Mouse (Mus musculus) inflammation-experienced regulatory T-cells, adult 6 months (primary cell): ENCODE measurements around the gene Kctd11. TPM values are rescaled to one million over a fixed set of nuclear protein-coding genes. Genes with fewer than 3 reads are reported as not detected.
"Not testable (repeated sequence)": the region's sequence is repeated elsewhere in the genome, so short reads cannot be mapped to it uniquely, and the experiment has no call there.

ENCODE experiments used
- ATAC-seq: one replicate; pipeline ENCODE4 v1.8.0; 2017
- polyA plus RNA-seq, 3 experiments: library from polyadenylated mRNA; unstranded; fragments of 100-300 nt; shearing (Covaris generic); gene quantifications; one replicate each; pipeline ENCODE4 v1.2.1; 2017

Gene Kctd11
- polyA plus RNA-seq, 3 experiments from 2014 or later, result 0.58 to 1.5 (median 0.59) TPM

GRCm38 (mm10) chr11:69881787-69882670, 823 bp upstream of the Kctd11 start:
- no peak for ATAC-seq

- peak; percentile 33 for ATAC-seq
These were observed 727 bp downstream of the Kctd11 start for GRCm38 (mm10) chr11:69880506-69880852.

DNA sequence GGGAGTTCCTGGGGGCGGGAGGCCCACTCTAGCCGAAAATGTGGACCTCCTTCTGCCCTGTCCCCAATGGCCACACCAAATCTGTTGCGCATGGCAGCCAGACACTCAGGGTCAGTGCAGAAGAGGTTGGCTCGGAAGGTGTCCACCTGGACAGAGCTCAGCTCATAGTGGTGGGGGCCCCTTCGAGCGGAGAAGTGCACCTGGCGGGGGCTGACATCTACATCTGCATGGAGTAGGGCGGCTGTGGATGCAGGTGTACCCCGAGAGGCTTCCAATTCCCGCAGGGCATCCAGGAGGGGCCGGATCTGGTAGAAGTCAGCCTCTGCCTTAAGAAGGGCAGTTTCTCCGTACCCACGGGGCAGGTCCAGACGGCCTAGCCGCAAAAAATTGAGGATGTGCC, 1.5 kb downstream of the Kctd11 start:
- no peak for ATAC-seq

DNA sequence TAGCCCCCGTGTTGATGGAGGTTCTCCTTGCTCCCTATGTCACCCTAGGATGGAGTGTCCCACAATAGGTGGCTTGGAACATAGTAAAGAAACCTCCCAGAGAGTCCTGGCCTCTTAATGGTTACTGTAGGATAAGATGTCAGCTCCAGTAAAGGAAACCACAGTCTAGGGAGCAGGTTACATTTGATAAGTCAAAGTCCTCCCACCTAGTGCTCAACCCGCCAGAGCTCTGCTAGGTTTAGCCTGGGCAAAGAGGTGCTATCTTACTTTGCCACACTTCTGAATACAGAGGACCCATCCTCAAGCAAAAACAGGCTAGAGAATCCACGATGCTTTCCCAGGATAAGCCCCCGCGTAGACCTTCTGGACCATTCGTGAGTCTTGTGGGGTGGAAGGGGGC, 2.3 kb downstream of the Kctd11 start:
- ATAC-seq, result no peak

DNA sequence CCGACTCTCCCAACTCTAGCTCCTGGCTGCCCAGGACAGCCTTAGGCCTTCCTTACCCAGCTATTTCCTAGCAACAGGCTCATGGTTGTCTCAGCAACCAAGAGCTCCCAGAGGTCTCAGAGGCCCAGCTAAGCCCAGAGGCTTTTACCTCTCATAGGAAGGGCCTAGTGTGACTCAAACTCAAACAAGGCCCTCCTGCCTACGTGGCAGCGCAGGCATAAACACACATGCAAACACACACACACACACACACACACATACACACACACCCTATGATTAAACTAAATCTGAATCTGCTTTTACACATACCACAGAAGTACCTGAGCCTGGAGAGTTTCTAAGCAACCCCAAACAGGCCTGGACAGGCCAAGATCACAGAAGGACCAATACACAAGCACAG, 2.8 kb downstream of the Kctd11 start:
- no peak for ATAC-seq

DNA sequence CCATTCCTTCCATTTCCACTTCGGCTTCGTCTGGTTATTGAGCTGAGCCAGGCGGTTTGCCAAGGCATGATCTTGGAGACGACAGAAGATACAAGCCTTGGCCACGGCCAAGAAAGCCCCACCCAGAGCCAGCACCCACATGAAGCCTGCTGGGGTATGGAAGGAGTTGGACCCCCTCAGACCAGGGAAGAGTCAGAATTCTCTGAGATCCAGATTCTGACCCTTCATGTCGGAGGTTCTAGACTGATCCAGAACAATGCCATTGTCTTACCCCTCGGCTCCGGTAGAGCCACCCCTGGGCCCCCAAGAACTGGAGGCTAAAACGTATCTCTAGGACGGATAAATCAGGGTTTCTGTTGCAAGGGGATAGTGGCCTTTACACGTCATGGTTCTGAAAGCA, 3.3 kb downstream of the Kctd11 start, which contains the start of gene Tmem95:
TSS of gene Tmem95 (minus strand) at position 141 of the 400 bp plus-strand sequence.
- no peak for ATAC-seq

GRCm38 (mm10) chr11:69876867-69877266, 4.3 kb downstream of the Kctd11 start:
- ATAC-seq, result peak; percentile 60

DNA sequence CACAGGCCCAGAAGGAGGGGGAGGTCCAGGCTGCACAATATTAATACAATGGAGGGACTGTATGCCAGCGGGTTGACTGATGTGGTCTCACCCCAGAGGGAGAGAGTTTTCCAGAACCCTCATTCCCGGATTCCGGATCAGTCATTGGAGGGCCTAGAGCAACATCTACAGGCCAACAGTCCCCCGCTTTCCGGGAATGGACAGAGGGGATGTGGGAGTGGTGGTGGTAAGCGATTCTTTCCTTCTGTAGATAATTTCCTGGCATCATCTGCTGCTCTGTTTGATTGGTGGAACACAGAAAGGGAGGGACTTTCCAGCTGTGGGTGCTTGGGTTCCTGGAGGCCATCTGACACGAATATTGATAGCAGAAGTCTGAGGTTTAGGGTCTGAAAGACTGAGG, 5.0 kb downstream of the Kctd11 start:
- peak; percentile 42 for ATAC-seq

GRCm38 (mm10) chr11:69872451-69872850, 8.8 kb downstream of the Kctd11 start:
- no peak for ATAC-seq

DNA sequence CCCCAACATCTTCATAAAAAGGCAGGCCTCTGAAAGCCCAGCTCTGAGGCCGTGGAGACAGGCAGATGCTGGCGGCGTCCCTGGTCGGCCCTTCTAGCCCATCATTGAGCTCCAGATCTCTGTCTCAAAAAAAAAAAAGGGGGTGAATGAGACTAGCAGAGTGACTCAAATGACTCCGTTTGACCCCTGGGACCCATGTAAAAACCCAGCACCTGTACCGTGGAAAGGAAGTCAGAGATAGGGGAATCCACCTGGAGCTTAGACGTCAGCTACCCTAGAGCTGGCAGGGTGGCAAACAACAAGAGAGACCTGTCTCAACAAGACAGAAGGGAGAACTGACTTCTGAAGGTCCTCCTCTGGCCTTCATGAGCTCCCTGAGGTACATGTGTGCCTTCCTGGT, 9.4 kb downstream of the Kctd11 start:
- no peak for ATAC-seq

DNA sequence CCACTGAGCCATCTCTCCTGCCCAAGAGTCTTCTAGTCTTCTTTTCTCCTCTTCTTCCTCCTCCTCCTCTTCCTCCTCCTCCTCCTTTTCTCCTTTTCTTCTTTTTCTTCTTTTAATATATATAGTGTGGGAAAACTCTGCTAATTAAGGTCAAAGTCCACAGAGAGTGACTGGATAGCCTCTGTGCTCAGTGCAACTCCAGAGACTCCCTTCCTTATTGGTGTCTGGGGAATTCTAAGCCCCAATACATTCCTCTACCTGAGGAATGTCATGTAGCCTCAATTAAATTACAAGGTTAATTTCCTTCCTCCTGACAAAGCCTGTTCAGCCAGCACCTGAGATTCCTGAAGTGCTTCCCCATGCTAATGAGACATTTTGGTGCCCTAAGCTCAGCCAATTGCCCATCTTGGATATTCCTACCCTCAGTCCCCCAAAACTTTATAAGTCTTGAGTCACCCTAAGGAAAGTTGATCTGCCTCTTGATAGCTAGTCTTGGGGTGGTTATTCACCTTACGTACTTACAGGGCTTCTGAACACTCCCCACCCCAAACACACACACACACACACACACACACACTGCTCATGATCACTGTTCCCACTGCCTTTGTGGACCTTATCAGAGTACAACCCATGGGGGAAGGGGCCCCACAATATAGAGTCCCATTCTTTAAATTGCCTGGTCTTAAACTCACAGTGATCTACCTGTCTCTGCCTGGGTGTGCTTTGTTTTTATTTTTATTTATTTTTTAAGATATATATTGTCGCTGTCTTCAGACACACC, 10.7 kb downstream of the Kctd11 start:
- ATAC-seq, result no peak

GRCm38 (mm10) chr11:69867335-69867734, 13.9 kb downstream of the Kctd11 start:
- ATAC-seq, result no peak

DNA sequence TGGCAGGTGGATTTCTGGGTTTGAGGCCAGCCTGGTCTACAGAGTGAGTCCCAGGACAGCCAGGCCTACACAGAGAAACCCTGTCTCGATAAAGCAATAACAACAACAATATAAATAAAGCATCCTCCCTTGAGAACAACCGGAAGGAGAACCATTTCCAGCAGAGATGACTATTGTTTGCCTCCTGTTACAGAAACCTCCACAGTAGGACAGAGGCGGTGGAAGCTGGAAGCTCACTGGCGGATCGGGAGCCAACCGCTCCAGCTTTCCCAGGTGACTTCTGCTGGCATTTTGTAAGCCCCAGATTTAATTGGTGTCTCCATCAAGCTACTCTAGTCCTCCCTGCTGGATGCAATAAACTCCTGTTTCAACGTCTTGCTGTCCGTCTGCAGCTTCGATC, 15.6 kb downstream of the Kctd11 start:
- ATAC-seq, result no peak

GRCm38 (mm10) chr11:69864138-69864860, 16.9 kb downstream of the Kctd11 start:
- ATAC-seq, result no peak

DNA sequence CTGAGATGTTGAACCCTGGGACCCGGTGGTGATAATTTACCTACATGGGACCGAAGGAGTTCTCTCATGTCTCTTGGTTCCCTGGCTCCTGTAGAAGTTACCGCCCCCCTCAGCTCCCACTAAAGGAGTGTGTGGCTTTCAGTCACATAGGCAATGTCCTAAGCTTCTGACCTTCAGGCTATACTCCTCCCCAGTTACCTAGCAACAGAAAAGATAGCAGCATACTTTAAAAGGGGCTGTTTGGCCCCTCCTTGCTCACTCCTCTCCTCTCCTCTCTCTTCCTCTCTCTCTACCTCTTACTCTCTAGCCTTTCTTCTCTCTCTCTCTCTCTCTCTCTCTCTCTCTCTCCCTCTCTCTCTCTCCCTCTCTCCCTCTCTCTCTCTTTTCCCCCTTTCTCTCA, 17.5 kb downstream of the Kctd11 start:
- ATAC-seq, result not testable (repeated sequence)

DNA sequence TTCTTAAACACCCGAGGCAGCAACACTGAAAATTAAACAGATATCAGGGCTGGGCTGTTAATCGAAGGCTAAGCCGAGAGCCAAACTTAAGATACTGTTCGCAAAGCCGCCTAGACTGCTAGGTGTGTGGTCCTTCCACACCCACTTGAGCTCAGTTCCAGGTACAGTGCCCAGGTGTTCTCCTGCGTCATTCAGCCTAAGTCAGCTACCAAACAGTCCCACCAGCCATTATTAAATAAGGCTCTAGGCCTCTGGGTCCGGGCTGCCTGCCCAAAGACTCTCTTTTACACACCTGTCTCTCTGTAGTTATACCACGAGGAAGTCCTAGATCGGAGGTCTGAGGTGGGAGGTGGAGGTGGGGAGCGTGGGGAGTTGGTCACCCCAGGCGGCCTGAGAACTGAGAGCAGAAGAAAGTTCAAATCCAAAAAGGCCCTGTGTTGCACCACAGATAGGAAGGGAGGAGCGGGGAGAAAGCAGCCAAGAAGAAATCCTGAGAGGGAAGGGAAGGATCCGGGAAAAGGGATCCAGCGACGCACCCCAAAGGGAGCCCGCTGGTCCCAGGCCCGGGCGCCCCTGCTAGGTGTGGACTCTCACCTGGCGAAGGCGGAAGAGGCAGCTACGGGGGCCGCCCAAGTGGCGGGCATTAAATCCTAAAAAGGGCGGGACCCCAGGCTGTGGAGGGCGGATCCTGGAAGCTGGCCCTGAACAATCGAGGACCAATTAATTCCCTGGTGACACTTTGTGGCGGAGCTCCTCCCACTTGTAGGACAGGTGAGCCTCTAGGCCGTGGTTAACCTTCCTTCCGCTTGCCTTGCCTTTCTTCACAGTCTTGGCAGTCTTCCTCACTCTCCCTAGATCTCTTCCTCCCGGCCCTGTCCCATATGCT, 22.9 kb downstream of the Kctd11 start, which contains the start of gene Tnk1:
TSS of gene Tnk1 (minus strand) at position 618 of the 886 bp plus-strand sequence.
- ATAC-seq, result no peak

- no peak for ATAC-seq
These were observed 25.9 kb downstream of the Kctd11 start for GRCm38 (mm10) chr11:69855347-69855746.

GRCm38 (mm10) chr11:69854680-69855079, 26.5 kb downstream of the Kctd11 start:
- ATAC-seq, result no peak

DNA sequence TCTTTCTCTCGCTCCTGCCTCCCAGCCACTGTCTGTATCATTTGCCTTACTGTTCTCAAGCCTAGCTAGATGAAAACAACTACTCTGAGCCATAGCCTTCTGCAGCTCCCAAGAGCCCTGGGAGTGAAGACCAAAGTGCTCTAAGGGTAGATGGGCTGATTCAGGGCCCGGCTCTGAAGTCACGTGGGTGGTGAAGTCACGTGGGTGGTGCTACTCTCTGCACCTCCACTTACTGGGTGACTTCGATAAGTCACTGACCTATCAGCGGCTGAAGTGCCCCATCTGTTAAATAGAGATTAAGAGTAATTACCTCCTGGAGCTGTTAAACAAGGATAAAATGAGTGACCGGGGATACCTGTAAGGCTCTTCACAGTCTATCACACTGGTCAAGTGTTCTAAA, 27.2 kb downstream of the Kctd11 start:
- no peak for ATAC-seq

DNA sequence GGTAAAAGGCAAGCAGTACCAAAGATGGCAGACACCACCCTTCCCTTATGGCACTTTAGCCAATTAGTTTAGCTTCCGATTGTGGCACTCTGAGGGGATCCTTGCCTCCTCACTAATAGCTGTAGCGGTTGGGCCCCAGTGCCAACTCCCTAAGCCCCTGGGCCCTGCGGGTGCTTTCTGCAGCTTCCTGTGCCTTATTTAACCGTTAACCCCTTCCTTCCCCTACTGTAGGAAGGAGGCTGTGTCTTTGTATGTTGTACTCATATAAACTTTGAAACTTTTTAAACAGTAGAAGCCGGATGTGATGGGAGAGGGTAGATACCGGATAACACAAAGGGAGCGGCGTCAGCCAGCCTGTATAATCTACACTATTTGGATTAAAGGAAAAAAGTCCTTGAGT, 30.5 kb downstream of the Kctd11 start:
- ATAC-seq, result no peak

GRCm38 (mm10) chr11:69849884-69850283, 31.3 kb downstream of the Kctd11 start:
- ATAC-seq, result no peak

DNA sequence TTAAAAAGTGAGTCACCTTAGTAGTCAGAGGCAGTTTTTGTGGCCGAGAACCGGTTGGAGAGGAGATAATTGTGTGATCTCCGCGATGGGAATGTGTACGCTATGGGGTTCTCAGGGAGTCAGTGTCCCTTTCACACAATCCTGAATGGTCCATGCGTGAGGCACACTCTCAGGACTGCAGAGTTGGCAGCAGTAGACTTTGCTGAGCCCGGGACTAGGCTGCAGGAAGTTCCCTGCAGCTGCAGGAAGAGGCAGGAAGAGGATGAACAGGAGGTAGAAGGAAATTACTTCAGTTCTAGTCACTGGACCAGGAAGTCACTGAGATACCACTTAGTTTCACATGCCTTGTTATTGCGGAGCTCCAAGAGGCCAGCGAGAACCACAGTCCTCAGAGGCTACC, 32.1 kb downstream of the Kctd11 start:
- ATAC-seq, result no peak
